Mouse (Mus musculus): ENCODE measurements around the gene Dapp1. TPM values are rescaled to one million over a fixed set of nuclear protein-coding genes. Genes with fewer than 3 reads are reported as not detected.

Dapp1 gene
- polyA plus RNA-seq, 1 experiment from 2014 or later: 3.0 TPM

DNA sequence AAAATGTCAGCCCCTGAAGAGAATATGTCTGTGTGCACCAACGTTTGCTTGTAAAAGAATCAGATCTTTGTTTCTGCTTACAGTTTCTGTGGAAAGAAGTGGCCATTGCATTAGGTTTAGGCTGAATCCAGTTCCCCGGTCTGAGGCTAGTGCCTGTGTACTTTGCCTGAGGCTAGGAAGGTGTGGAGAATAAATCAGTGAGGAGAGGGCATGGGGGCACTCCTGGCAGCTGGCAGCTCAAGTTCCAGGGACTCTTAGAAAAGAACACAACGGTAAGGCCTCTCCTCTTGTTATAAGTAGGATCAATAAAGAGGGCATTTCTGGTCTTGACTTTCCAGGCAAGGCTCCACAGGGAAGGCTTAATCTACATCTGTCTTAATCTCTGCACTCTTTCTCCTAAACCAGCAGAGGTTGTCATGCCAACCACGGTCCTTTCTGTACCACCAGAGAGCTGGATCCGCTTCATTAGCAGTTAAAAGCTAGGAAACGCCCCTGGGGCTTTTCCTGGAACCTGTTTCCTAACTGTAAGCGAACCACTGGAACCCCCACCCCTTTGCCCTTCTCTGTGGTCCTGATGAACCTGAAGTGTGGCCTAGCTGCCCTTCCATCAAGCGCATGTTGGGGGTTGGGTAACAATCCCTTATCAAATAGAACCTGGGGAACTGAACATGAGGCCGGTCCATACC is 4.3 kb downstream of the Dapp1 start:
- H3K4me3 ChIP-seq (replicated peaks; ENCODE audit: low read length): no peak overlapping the region
- no peak overlapping the region for H3K9ac ChIP-seq
- DNase-seq (ENCODE audit: low spot score) (peak; percentile 55), ATAC-seq (ENCODE audit: low FRiP score) (peak; percentile 81)
- no peaks in the 10 kb centered on the region for H3K36me3 ChIP-seq (replicated peaks; ENCODE audit: control insufficient read depth, insufficient read depth)
- H3K4me1 ChIP-seq (replicated peaks; ENCODE audit: control insufficient read depth, insufficient read depth, low read length): 0 out of 2 replicates have a peak, but pooled peaks cover 11% of the 10 kb centered on the region
- peak overlapping the region; percentile 34; the same call in 1 of the 2 replicates for H3K27ac ChIP-seq
- H3K4me2 ChIP-seq (replicated peaks): no peak overlapping the region
- no peaks in the 10 kb centered on the region for H3K27me3 ChIP-seq (ENCODE audit: control insufficient read depth, insufficient read depth, low read length)
- 19% methylated on average over 9 of the region's 9 CpGs for WGBS
- no peaks in the 10 kb centered on the region for H3K9me3 ChIP-seq (ENCODE audit: control insufficient read depth, low read length)

DNA sequence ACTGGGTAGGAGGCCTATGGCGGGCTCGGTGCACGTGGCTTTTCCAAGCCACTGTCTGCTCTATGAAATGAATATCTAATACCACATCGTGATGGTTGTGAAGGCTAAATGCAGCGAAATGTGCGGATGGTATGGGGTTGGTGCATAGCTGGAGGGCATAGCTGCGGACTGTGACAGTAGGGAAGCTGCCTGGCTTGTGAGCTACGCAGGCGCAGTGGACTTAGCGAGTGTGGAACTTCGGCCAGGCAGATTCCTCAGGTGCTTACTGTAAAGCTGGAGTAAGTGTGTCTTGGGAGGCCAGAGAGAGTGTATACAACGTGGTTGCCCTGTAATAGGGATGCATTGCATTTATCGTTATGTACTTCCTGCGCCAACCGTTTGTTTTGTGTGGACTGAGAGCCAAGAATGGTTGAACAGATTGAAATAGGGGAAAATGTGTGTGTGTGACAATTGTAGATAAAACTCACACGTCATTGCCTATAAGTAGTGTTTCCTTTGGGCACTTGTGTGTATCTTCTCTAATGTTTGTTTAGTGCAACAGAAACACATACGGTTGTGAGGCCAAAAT is 5.4 kb downstream of the Dapp1 start:
- Histone ChIP-seq H3K4me1 (replicated peaks; ENCODE audit: control insufficient read depth, insufficient read depth, low read length) (0 out of 2 replicates have a peak, but pooled peaks cover 11% of the 10 kb centered on the region), H3K27ac (no peak overlapping the region), H3K9me3 (ENCODE audit: control insufficient read depth, low read length) (no peaks in the 10 kb centered on the region), H3K36me3 (replicated peaks; ENCODE audit: control insufficient read depth, insufficient read depth) (no peaks in the 10 kb centered on the region), H3K4me3 (replicated peaks; ENCODE audit: low read length) (no peak overlapping the region), H3K27me3 (ENCODE audit: control insufficient read depth, insufficient read depth, low read length) (no peaks in the 10 kb centered on the region), H3K9ac (no peak overlapping the region), H3K4me2 (replicated peaks) (no peak overlapping the region)
- ATAC-seq (ENCODE audit: low FRiP score) (no peak), DNase-seq (ENCODE audit: low spot score) (no peak)
- 90% methylated on average over 17 of the region's 17 CpGs for WGBS

DNA sequence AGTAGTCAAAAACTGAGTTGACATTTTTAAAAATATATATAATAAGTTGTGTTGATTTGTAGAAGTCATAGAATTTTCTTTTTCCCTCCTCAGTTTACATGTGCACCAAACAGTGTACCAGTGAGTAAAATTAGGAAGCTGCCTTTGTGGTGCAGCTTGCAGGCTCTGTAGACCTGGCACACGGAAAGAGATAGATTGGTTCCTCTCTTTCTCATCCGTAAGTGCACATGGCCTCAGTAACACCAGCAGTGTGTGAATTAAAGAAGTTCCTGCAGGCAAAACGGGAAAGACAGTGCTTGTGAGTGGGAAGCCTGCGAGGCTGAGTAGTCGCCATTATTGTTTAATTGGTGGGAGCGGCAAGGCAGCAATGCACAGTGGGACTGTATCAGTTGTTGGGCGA is 5.9 kb downstream of the Dapp1 start:
- DNase-seq (ENCODE audit: low spot score) (no peak), ATAC-seq (ENCODE audit: low FRiP score) (no peak)
- Histone ChIP-seq H3K27me3 (ENCODE audit: control insufficient read depth, insufficient read depth, low read length) (no peaks in the 10 kb centered on the region), H3K4me1 (replicated peaks; ENCODE audit: control insufficient read depth, insufficient read depth, low read length) (0 out of 2 replicates have a peak, but pooled peaks cover 11% of the 10 kb centered on the region), H3K9ac (no peak overlapping the region), H3K4me2 (replicated peaks) (no peak overlapping the region), H3K4me3 (replicated peaks; ENCODE audit: low read length) (no peak overlapping the region), H3K27ac (no peak overlapping the region), H3K9me3 (ENCODE audit: control insufficient read depth, low read length) (no peaks in the 10 kb centered on the region), H3K36me3 (replicated peaks; ENCODE audit: control insufficient read depth, insufficient read depth) (no peaks in the 10 kb centered on the region)
- 73% methylated on average over 7 of the region's 7 CpGs for WGBS

DNA sequence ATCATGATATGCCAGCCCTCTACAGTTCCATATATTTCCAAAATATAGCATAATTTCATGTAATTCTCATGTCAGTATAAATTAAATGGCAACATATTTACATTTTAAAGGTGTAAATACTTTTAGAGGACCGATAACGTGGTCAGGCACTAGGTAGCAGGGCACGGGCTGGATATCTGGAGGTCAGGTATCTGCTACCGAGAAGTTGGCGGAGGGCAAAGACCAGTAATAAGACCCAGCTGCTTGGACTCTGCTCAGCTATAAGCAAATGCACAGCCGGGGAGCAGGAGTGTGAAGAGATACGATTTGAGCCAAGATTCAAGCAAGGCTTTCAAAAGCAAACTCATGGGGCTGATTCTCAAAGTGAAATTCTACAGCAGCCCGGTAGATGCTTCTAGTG is 7.0 kb downstream of the Dapp1 start:
- H3K4me2 ChIP-seq (replicated peaks): no peak overlapping the region
- 86% methylated on average over 8 of the region's 8 CpGs for WGBS

DNA sequence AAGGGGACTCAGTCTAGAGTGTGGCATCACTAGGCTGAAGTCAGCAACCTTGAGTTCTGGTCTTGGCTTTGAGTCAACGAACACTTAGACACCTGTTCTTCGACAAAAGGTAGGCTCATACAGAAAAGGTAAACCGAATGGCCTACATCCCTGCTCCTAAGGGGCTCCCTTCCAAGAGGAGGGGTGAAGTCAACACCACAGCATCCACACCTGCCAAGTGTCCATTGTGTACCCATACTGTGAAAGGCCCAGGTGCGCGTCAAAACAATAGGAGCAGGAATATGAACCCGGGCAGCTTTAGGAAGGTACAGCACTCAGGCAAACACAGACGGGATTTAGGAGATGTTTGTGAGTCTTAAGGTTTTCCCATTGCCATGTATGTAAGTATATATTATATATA is 8.4 kb downstream of the Dapp1 start:
- WGBS: 94% methylated on average over 7 of the region's 7 CpGs
- H3K27ac ChIP-seq: no peak overlapping the region
- no peaks in the 10 kb centered on the region for H3K27me3 ChIP-seq (ENCODE audit: control insufficient read depth, insufficient read depth, low read length)

More for the DNA sequence above, 7.0 kb downstream of the Dapp1 start:
- H3K27me3 ChIP-seq (ENCODE audit: control insufficient read depth, insufficient read depth, low read length): no peaks in the 10 kb centered on the region
- ATAC-seq (ENCODE audit: low FRiP score) (no peak), DNase-seq (ENCODE audit: low spot score) (no peak)
- H3K4me3 ChIP-seq (replicated peaks; ENCODE audit: low read length): no peak overlapping the region
- no peak overlapping the region for H3K27ac ChIP-seq
- H3K4me1 ChIP-seq (replicated peaks; ENCODE audit: control insufficient read depth, insufficient read depth, low read length): 0 out of 2 replicates have a peak, but pooled peaks cover 11% of the 10 kb centered on the region
- H3K9me3 ChIP-seq (ENCODE audit: control insufficient read depth, low read length): no peaks in the 10 kb centered on the region
- H3K9ac ChIP-seq: no peak overlapping the region
- no peaks in the 10 kb centered on the region for H3K36me3 ChIP-seq (replicated peaks; ENCODE audit: control insufficient read depth, insufficient read depth)

DNA sequence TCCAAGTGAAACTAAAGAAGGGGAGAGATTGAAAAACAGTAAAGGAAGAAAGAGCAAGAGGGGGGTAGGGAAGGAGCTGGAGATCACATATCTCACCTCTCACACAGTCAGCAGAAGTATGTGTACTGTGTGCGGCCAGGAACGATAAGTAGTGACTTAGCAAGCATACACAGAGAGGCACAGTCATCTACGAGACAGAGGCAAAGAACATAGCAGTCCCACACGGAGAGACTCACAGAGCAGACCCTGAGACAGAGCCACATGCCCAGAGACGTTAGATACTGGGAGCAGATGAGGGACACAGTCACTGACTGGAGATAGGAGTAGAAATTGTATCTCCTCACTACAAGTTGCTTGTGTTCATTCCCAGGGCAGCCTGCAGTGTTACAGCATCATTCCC is 9.1 kb downstream of the Dapp1 start:
- H3K27ac ChIP-seq: no peak overlapping the region
- no peak overlapping the region for H3K4me3 ChIP-seq (replicated peaks; ENCODE audit: low read length)
- H3K4me2 ChIP-seq (replicated peaks): no peak overlapping the region
- no peak overlapping the region for H3K9ac ChIP-seq
- H3K4me1 ChIP-seq (replicated peaks; ENCODE audit: control insufficient read depth, insufficient read depth, low read length): 0 out of 2 replicates have a peak, but pooled peaks cover 5% of the 10 kb centered on the region
- DNase-seq (ENCODE audit: low spot score) (no peak), ATAC-seq (ENCODE audit: low FRiP score) (no peak)
- WGBS: 86% methylated on average over 5 of the region's 5 CpGs
- H3K36me3 ChIP-seq (replicated peaks; ENCODE audit: control insufficient read depth, insufficient read depth): no peaks in the 10 kb centered on the region
- H3K27me3 ChIP-seq (ENCODE audit: control insufficient read depth, insufficient read depth, low read length): no peaks in the 10 kb centered on the region
- no peaks in the 10 kb centered on the region for H3K9me3 ChIP-seq (ENCODE audit: control insufficient read depth, low read length)

More for the DNA sequence above, 8.4 kb downstream of the Dapp1 start:
- no peak for DNase-seq (ENCODE audit: low spot score)
- Histone ChIP-seq H3K9me3 (ENCODE audit: control insufficient read depth, low read length) (no peaks in the 10 kb centered on the region), H3K4me3 (replicated peaks; ENCODE audit: low read length) (no peak overlapping the region), H3K4me2 (replicated peaks) (no peak overlapping the region), H3K9ac (no peak overlapping the region), H3K4me1 (replicated peaks; ENCODE audit: control insufficient read depth, insufficient read depth, low read length) (0 out of 2 replicates have a peak, but pooled peaks cover 11% of the 10 kb centered on the region), H3K36me3 (replicated peaks; ENCODE audit: control insufficient read depth, insufficient read depth) (no peaks in the 10 kb centered on the region)
- ATAC-seq (ENCODE audit: low FRiP score): no peak

DNA sequence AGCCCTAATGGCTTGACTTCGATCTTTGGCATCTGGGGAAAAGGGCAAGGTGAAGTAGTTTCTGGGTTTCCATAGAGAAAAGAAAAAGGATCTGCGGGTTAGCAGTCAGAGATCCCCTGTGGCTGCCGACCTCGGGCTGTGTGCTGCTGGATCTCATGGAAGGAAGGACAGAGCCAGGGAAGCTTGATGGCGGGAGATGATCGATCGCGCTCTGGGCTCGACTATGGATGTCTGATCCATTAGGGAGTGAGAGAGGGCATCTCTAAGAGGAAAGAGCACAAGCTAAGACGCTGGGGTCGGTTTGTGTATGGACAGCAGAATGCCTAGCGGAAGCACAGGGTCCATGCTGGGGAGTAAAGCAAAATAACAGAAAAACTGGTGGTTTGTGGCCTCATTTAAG is 11.4 kb downstream of the Dapp1 start:
- Histone ChIP-seq H3K36me3 (replicated peaks; ENCODE audit: control insufficient read depth, insufficient read depth) (no peaks in the 10 kb centered on the region), H3K27me3 (ENCODE audit: control insufficient read depth, insufficient read depth, low read length) (no peaks in the 10 kb centered on the region), H3K4me3 (replicated peaks; ENCODE audit: low read length) (no peak overlapping the region; the same call in 1 of the 2 replicates), H3K4me1 (replicated peaks; ENCODE audit: control insufficient read depth, insufficient read depth, low read length) (no peaks in the 10 kb centered on the region), H3K9me3 (ENCODE audit: control insufficient read depth, low read length) (no peaks in the 10 kb centered on the region), H3K27ac (no peak overlapping the region), H3K4me2 (replicated peaks) (peak overlapping the region; percentile 28), H3K9ac (no peak overlapping the region)
- WGBS: 45% methylated on average over 12 of the region's 12 CpGs
- ATAC-seq (ENCODE audit: low FRiP score): no peak; the same call in 1 of the 2 replicates
- peak; percentile 54 for DNase-seq (ENCODE audit: low spot score)

DNA sequence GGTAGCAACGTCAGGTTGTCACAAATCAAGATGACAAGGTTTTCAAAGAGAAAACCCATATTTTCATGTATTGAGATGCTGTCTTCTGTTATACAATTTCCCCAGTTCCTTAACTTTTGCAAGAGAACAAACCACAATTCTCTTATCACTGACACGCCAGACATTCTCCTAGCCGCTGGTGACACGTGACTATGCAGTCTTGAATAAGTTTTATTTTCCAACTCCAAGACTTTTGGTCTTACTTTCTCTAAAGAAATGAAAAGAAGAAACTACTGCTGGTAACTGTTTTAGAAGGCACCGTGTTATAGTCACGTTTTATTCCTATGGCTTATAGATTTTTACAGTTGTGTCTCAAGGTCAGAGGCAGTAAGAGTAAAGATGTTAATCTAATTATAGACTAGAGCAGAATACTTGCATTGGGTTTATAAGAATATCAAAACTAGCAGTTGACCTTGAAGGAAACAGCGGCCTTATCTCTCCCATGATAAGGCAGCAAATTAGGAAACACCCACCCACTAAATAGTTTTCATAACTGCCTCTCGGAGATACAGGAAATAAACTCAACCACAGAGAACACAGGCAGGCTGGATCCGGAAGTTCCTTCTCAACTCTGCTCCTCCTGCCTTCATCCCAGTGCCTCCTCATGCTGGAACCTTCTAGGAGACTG is 12.4 kb downstream of the Dapp1 start:
- no peak overlapping the region for H3K4me3 ChIP-seq (replicated peaks; ENCODE audit: low read length)
- H3K9ac ChIP-seq: no peak overlapping the region
- no peaks in the 10 kb centered on the region for H3K4me1 ChIP-seq (replicated peaks; ENCODE audit: control insufficient read depth, insufficient read depth, low read length)
- DNase-seq (ENCODE audit: low spot score): no peak
- WGBS: 91% methylated on average over 9 of the region's 9 CpGs
- no peaks in the 10 kb centered on the region for H3K36me3 ChIP-seq (replicated peaks; ENCODE audit: control insufficient read depth, insufficient read depth)
- H3K27ac ChIP-seq: no peak overlapping the region
- no peak overlapping the region for H3K4me2 ChIP-seq (replicated peaks)
- no peaks in the 10 kb centered on the region for H3K27me3 ChIP-seq (ENCODE audit: control insufficient read depth, insufficient read depth, low read length)
- ATAC-seq (ENCODE audit: low FRiP score): no peak
- H3K9me3 ChIP-seq (ENCODE audit: control insufficient read depth, low read length): no peaks in the 10 kb centered on the region

DNA sequence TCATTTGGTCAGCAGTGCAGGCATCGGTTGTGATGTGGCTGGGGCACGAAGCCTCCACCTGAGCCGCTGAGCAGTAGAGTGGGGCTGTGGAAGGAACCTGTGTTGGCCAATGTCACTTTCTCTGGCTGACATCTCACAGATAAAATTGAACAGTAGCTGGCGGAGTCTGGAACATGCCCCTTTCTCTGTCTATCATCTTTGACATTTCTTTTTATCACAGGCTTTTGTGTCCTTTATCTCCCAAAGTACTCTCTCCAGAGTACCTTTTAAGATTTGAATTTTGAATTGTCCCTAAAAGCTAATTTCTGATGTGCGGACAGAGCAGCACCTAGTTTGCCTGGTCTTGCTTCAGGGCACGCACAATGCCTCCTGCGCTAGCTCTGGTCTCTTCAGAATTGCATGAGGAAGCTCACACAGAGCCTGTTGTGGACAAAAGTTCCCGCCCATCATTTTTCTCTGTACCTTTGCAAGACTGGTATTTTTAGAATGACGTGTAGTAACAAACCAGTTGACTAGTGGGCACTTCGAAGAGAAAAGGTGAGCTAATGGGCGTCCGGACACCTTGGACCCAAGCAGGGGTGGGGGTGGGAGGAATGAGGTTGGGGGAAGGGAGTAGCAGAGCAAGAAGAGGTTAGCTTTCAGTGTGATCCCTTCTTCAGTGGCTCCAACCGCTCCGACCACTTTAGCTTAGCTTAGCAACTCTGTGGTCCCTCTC is 13.1 kb downstream of the Dapp1 start:
- DNase-seq (ENCODE audit: low spot score) (no peak), ATAC-seq (ENCODE audit: low FRiP score) (no peak)
- H3K36me3 ChIP-seq (replicated peaks; ENCODE audit: control insufficient read depth, insufficient read depth): no peaks in the 10 kb centered on the region
- H3K27ac ChIP-seq: no peak overlapping the region
- 90% methylated on average over 14 of the region's 14 CpGs for WGBS
- H3K9me3 ChIP-seq (ENCODE audit: control insufficient read depth, low read length): no peaks in the 10 kb centered on the region
- H3K27me3 ChIP-seq (ENCODE audit: control insufficient read depth, insufficient read depth, low read length): no peaks in the 10 kb centered on the region
- H3K4me2 ChIP-seq (replicated peaks): no peak overlapping the region
- no peaks in the 10 kb centered on the region; the same call in 1 of the 2 replicates for H3K4me1 ChIP-seq (replicated peaks; ENCODE audit: control insufficient read depth, insufficient read depth, low read length)
- H3K4me3 ChIP-seq (replicated peaks; ENCODE audit: low read length): no peak overlapping the region
- H3K9ac ChIP-seq: no peak overlapping the region
